Mouse (Mus musculus) megakaryocyte, embryonic 14.5 days (primary cell): Measurements from ENCODE around the gene Tead1.

Source experiments
- FLI1 ChIP-seq: IDR thresholded peaks from 2 replicates; pipeline ENCODE4 v1.6.1; 2012; ENCODE audit warnings: low read length, inconsistent platforms, mixed read lengths
- GATA1 ChIP-seq: IDR thresholded peaks from 3 replicates; pipeline ENCODE4 v1.6.1; 2012; ENCODE audit warnings: mixed read lengths, low read length, inconsistent platforms, borderline replicate concordance

- TF ChIP-seq GATA1 (no peak), FLI1 (no peak)
Measured at GRCm38 (mm10) chr7:112915571-112915970, 236.5 kb downstream of the Tead1 start.
